Comparison of ENCODE assay signal across 13 mouse cellular contexts in the genomic region with DNA sequence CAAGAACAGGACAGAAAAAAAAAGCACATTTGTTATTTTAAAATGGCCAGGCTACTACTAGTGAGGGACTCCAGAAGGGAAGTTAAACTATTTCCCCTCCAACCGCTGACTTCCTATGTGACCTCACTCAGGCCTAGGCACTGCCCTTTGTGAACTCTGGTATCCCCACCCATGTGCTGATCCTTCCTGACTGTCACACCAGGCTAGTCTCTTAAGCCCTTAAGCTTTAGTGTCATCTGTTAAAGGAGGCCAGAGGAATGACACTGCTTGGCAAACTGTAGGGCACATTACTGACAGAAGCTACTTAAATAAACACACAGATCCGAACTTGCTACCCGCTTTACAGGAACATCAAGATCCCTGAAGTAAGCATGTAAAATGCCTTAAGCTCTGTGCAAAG. TPM values are rescaled to one million over a fixed set of nuclear protein-coding genes. Genes with fewer than 3 reads are reported as not detected.
A peak's percentile ranks its signal among the peaks of the same experiment; 100 is the strongest.
DNase-seq lines count a peak whose midpoint lies in the region; ATAC-seq and TF ChIP-seq lines count a peak whose summit lies in the region.
"Had no signal": no experiment of that assay in that cellular context is flagged by ENCODE, and none has a peak within 500 bp of the region (broad histone marks: within the 10 kb centered on the region; RNA-seq: fewer than 3 reads in every experiment).

No protein-coding gene starts in this region.

- 57% methylated on average over 3 of the region's 3 CpGs for WGBS in lung, postnatal 0 days
- WGBS in lung, adult 2 months, result 42% methylated on average over 3 of the region's 3 CpGs
- 39% methylated on average over 3 of the region's 3 CpGs for WGBS in liver, embryonic 14.5 days (ENCODE audit: insufficient replicate concordance)
- WGBS in stomach, embryonic 14.5 days, result 57% methylated on average over 3 of the region's 3 CpGs
- 71% methylated on average over 3 of the region's 3 CpGs for WGBS in intestine, embryonic 15.5 days

- no peak overlapping the region for H3K9ac ChIP-seq in lung, postnatal 0 days (replicated peaks; ENCODE audit: low read depth)
- no peak overlapping the region for H3K9ac ChIP-seq in liver, embryonic 14.5 days (replicated peaks)
- no peak overlapping the region for H3K9ac ChIP-seq in stomach, embryonic 14.5 days (replicated peaks; ENCODE audit: low read depth, low read length)
- H3K9ac ChIP-seq in intestine, embryonic 15.5 days, result no peak overlapping the region
- H3K9ac ChIP-seq: hindbrain, embryonic 12.5 days; limb, embryonic 15.5 days; neural tube, embryonic 12.5 days had no signal

- H3K27me3 ChIP-seq in lung, postnatal 0 days (replicated peaks; ENCODE audit: insufficient read depth, low read length), result no peaks in the 10 kb centered on the region
- H3K27me3 ChIP-seq in liver, embryonic 14.5 days (ENCODE audit: control insufficient read depth, insufficient read depth, low read length), result no peaks in the 10 kb centered on the region
- H3K27me3 ChIP-seq in stomach, embryonic 14.5 days (ENCODE audit: control insufficient read depth, insufficient read depth, low read length), result no peaks in the 10 kb centered on the region
- no peaks in the 10 kb centered on the region for H3K27me3 ChIP-seq in intestine, embryonic 15.5 days (replicated peaks)
- H3K27me3 ChIP-seq: limb, embryonic 15.5 days; neural tube, embryonic 12.5 days had no signal

- H3K4me2 ChIP-seq in lung, postnatal 0 days (replicated peaks; ENCODE audit: low read depth, low read length), result no peak overlapping the region
- no peak overlapping the region for H3K4me2 ChIP-seq in liver, embryonic 14.5 days (ENCODE audit: low read depth)
- no peak overlapping the region for H3K4me2 ChIP-seq in stomach, embryonic 14.5 days (replicated peaks; ENCODE audit: low read depth, low read length)
- no peak overlapping the region for H3K4me2 ChIP-seq in intestine, embryonic 15.5 days (replicated peaks)
- H3K4me2 ChIP-seq: hindbrain, embryonic 12.5 days; limb, embryonic 15.5 days; neural tube, embryonic 12.5 days had no signal

- no peak for TF ChIP-seq POLR2A in lung, adult 2 months (IDR thresholded peaks at IDR 0.05; ENCODE audit: borderline replicate concordance, extremely low read depth, low read depth, low read length)

- H3K9me3 ChIP-seq in lung, postnatal 0 days (ENCODE audit: low read length), result no peaks in the 10 kb centered on the region
- no peaks in the 10 kb centered on the region for H3K9me3 ChIP-seq in liver, embryonic 14.5 days (ENCODE audit: control insufficient read depth, low read length)
- H3K9me3 ChIP-seq in stomach, embryonic 14.5 days (ENCODE audit: control insufficient read depth, low read depth, low read length), result no peaks in the 10 kb centered on the region
- no peaks in the 10 kb centered on the region for H3K9me3 ChIP-seq in intestine, embryonic 15.5 days
- H3K9me3 ChIP-seq: hindbrain, embryonic 12.5 days; limb, embryonic 15.5 days; neural tube, embryonic 12.5 days had no signal

- peaks cover 4% of the 10 kb centered on the region; the same call in 1 of the 2 replicates for H3K4me1 ChIP-seq in lung, postnatal 0 days (ENCODE audit: insufficient read depth, low read depth, low read length)
- H3K4me1 ChIP-seq in lung, adult 2 months (ENCODE audit: control insufficient read depth, insufficient read depth, low read length), result peaks cover 21% of the 10 kb centered on the region
- 0 out of 4 replicates have a peak, but pooled peaks cover 0 to 4% of the 10 kb centered on the region in 2 experiments for H3K4me1 ChIP-seq in liver, embryonic 14.5 days (replicated peaks; ENCODE audit: control insufficient read depth in 2 of 2, insufficient read depth in 2 of 2, low read length in 1 of 2)
- peaks cover 20% of the 10 kb centered on the region for H3K4me1 ChIP-seq in stomach, embryonic 14.5 days (ENCODE audit: control insufficient read depth, insufficient read depth, low read length)
- peaks cover 4% of the 10 kb centered on the region; the same call in 1 of the 2 replicates for H3K4me1 ChIP-seq in intestine, embryonic 15.5 days (replicated peaks)

- no peak for TF ChIP-seq EP300 in lung, postnatal 0 days (IDR thresholded peaks at IDR 0.05)
- TF ChIP-seq EP300 in liver, embryonic 14.5 days (IDR thresholded peaks at IDR 0.05; ENCODE audit: low read depth), result no peak

- no peak for TF ChIP-seq CTCF in lung, postnatal 0 days (IDR thresholded peaks at IDR 0.05)
- no peak for TF ChIP-seq CTCF in lung, adult 2 months (IDR thresholded peaks at IDR 0.05; ENCODE audit: insufficient read depth, low read length)
- no peak for TF ChIP-seq CTCF in liver, embryonic 14.5 days (IDR thresholded peaks at IDR 0.05; ENCODE audit: low read depth)

- peak; percentile 20; the same call in 1 of the 2 replicates for ATAC-seq in frontal cortex, adult (ENCODE audit: low TSS enrichment)
- ATAC-seq in lung, postnatal 0 days, result peak; percentile 69
- ATAC-seq in liver, embryonic 14.5 days (ENCODE audit: insufficient read depth), result peak; percentile 55; the same call in 1 of the 2 replicates
- peak; percentile 33; the same call in 1 of the 2 replicates for ATAC-seq in stomach, embryonic 14.5 days (ENCODE audit: insufficient number of reproducible peaks, insufficient read depth, low FRiP score, low read depth)
- no peak for ATAC-seq in intestine, embryonic 15.5 days
- ATAC-seq: forebrain, embryonic 14.5 days had no signal

- DNase-seq in frontal cortex, postnatal 36 days (ENCODE audit: low spot score in 2 of 2), result no peak
- DNase-seq in lung, postnatal 0 days (ENCODE audit: low spot score), result peak; percentile 46
- no peak for DNase-seq in lung, adult 2 months
- DNase-seq in liver, embryonic 14.5 days (ENCODE audit: low read depth in 3 of 3, low spot score in 3 of 3), result no peak
- DNase-seq in right cerebral cortex, adult 18-20 months, result no peak
- DNase-seq: cerebellum, adult 9-11 months had no signal

- H3K27ac ChIP-seq in lung, postnatal 0 days (ENCODE audit: low read length), result peak overlapping the region; percentile 15; the same call in 1 of the 2 replicates
- no peak overlapping the region for H3K27ac ChIP-seq in liver, embryonic 14.5 days
- H3K27ac ChIP-seq in stomach, embryonic 14.5 days (ENCODE audit: low read length), result no peak overlapping the region
- no peak overlapping the region for H3K27ac ChIP-seq in intestine, embryonic 15.5 days
- H3K27ac ChIP-seq: hindbrain, embryonic 12.5 days; limb, embryonic 15.5 days; neural tube, embryonic 12.5 days had no signal

- no peak overlapping the region for H3K4me3 ChIP-seq in lung, postnatal 0 days (ENCODE audit: low read depth, low read length)
- no peak overlapping the region for H3K4me3 ChIP-seq in lung, adult 2 months (replicated peaks; ENCODE audit: extremely low read depth, low read depth, low read length)
- no peak overlapping the region for H3K4me3 ChIP-seq in liver, embryonic 14.5 days (ENCODE audit: insufficient read depth in 1 of 2, low read depth in 2 of 2, low read length in 2 of 2)
- H3K4me3 ChIP-seq in stomach, embryonic 14.5 days (ENCODE audit: low read depth, low read length), result no peak overlapping the region
- H3K4me3 ChIP-seq in intestine, embryonic 15.5 days (replicated peaks), result no peak overlapping the region
- H3K4me3 ChIP-seq: hindbrain, embryonic 12.5 days; limb, embryonic 15.5 days; neural tube, embryonic 12.5 days had no signal

- H3K36me3 ChIP-seq in lung, postnatal 0 days (ENCODE audit: insufficient read depth, low read length), result peaks cover 5% of the 10 kb centered on the region; the same call in 1 of the 2 replicates
- peaks cover 4% of the 10 kb centered on the region for H3K36me3 ChIP-seq in liver, embryonic 14.5 days (replicated peaks; ENCODE audit: control insufficient read depth, insufficient read depth, low read depth)
- H3K36me3 ChIP-seq in stomach, embryonic 14.5 days (ENCODE audit: control insufficient read depth, insufficient read depth, low read length), result peaks cover 3% of the 10 kb centered on the region
- H3K36me3 ChIP-seq in intestine, embryonic 15.5 days, result 0 out of 2 replicates have a peak, but pooled peaks cover 2% of the 10 kb centered on the region

RNA-seq across cellular contexts. Expression of a gene that starts 11.7 kb away (rescaled TPM):
- polyA plus RNA-seq in lung, postnatal 0 days (2015; fragmentation: Nextera tagmentation; extraction: Ambion mirVana), result 12.1 and 12.9 TPM in 2 replicates
- 13.2 and 16.0 TPM in 2 replicates for polyA plus RNA-seq in lung, adult 2 months (2012; rRNA removed)
- 3.7 and 4.3 TPM in 2 replicates for polyA plus RNA-seq in liver, embryonic 14.5 days (2012; rRNA removed)
- polyA plus RNA-seq in liver, embryonic 14.5 days (2014; fragmentation: Nextera tagmentation; extraction: Ambion mirVana), result 3.7 and 5.7 TPM in 2 replicates
- 17.5 and 21.1 TPM in 2 replicates for polyA plus RNA-seq in stomach, embryonic 14.5 days (2014; fragmentation: Nextera tagmentation; extraction: Ambion mirVana)
- 19.2 and 19.4 TPM in 2 replicates for polyA plus RNA-seq in intestine, embryonic 15.5 days (2015; fragmentation: Nextera tagmentation; extraction: Ambion mirVana)
